Mouse (Mus musculus) left cerebral cortex, postnatal 4 days (tissue): Measurements from ENCODE around the gene Ano10. TPM values are rescaled to one million over a fixed set of nuclear protein-coding genes. Genes with fewer than 3 reads are reported as not detected.

Source experiments
- DNase-seq: peaks from one replicate; pipeline ENCODE4 v3.0.0-alpha.2; 2022
- intact Hi-C: fragments of 180-260 bp; cut with DNase I; formaldehyde crosslinking; loops from one replicate; pipeline ENCODE4 v1.15.1; 2025
- total RNA-seq, 2 experiments: library from RNA; stranded (reverse); gene quantifications; 2 replicates each; pipeline ENCODE4 v1.2.3; 2021

Ano10 gene
- total RNA-seq, 2 experiments from 2014 or later = 33.3 to 37.4 TPM

DNA sequence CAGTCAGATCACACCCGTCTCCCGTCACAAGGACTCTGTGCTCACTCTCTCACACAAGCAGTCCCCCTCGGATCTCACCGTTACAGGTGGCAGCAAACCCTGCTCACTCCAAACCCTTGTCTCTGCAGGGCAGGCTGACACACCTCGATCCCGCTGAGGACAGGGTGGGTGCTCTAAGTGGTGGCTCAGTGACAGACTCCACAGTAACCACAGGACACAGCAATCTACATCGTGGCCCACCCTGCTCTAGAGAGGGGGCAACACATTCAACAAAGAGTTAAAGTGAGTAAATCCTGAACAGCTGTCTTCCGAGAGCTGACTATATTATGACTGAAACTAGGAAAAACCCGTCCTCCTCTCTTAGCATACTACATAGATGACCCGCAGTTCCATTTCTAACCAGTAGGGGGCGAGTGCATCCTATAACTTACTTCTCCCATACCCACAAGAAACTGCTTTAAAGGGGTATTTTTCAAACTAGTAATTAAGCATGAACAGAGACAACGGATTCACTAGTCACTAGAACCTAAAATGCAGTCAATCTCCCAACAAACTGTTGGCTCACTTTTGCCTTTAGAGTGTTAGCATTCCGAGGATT, 46.7 kb downstream of the Ano10 start:
- DNase-seq = peak; percentile 78
- intact Hi-C loops = loop anchor here (5.0 kb wide), 1 partner anchor 480 kb away; no protein-coding TSS in a partner anchor

DNA sequence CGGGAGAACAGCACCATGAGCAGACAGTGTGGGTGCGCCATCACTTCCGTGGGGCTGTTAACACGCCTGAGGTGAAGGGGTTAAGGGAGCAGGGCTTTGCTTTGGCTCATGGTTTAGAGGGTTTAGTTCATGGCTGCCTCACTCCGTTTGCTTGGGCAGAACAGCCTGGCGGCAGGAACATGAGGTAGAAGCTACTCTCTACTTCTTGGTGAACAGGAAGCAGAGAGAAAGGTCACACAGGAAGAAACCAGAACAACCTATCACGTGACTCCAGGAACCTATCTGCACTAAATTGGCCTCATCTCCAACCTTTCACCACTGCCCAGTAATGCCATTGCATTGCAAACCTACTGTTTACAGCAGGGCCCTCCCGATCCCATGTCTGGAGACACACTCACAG, 48.3 kb downstream of the Ano10 start:
- no peak for DNase-seq
- intact Hi-C loops = loop anchor here (5.0 kb wide), 1 partner anchor 481 kb away; no protein-coding TSS in a partner anchor

DNA sequence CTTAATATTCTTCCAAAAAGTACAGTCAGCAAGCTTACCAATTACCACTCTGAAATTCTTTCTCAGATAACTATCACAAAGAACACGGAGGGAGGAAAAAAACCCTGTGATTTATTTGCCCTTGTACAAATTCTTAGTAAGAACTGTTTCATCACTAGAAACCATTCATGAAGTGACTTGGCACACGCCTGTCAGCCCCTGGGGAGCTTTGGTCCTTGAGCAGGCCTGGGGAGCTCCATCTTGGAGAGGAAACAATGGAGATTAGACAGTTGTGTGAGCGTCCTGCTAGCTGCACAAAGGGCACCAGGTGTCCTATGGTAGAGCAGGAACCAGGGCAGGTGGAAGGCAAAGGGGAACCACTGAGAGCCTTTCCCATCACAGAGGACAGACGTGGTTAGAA, 48.8 kb downstream of the Ano10 start:
- no peak for DNase-seq
- intact Hi-C loops = loop anchor here (5.0 kb wide), 1 partner anchor 482 kb away; no protein-coding TSS in a partner anchor

DNA sequence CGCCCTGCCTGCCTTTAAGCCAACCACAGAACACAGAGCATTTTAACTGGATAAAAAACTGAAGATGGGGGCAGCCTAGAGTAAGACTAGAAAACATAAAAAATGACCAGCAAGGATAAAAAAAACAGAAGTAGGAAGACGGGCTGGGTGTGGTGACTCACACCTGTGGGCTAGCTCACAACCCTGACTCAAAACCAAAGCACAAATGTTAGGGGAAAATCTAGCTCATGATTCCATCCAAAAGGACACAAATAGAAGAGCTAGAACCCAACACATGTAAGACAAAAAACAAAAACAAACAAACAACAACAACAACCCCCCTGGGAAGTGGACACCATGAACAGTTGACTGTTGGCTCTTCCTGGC, 49.4 kb downstream of the Ano10 start:
- no peak for DNase-seq
- intact Hi-C loops = loop anchor here (5.0 kb wide), 1 partner anchor 483 kb away; no protein-coding TSS in a partner anchor

DNA sequence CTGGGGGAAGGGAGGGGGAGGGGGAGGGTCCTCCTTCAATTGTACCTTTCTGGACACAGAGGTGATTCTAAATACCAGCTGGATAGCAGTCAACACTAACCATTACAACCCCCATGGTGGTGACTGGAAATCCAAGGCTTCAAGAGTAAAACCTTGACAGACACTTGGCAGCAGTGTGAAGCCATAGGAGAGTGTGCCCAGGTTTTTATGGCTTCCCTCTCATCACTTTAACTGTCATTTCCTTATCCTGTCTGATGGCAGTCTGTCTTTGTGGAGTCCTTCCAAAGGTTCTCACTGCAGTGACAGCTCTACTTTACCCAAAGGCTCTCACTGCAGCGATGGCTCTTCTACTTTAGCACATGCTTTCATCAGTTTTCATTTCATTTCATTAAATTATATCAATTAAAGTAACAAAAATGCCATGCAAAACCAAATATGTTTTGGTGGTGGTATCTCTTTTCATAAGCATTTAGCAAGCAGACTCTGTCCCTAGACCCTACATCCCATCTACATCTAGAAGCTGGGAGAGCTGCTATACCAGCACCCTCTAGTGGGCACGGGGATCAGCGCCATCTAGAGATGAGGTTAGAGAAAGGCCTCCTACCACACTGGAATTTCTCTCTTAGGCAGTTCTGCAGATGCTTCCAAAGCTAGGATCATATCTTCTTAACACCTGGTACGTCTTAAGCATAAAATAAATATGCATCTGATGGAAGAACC, 50.0 kb downstream of the Ano10 start:
- DNase-seq = peak; percentile 75
- intact Hi-C loops = no loop called here

- no peak for DNase-seq
- intact Hi-C loops = no loop called here
Measured at GRCm38 (mm10) chr9:122243297-122243696, 50.9 kb downstream of the Ano10 start.

- intact Hi-C loops = no loop called here
- peak; percentile 18 for DNase-seq
Measured at GRCm38 (mm10) chr9:122242856-122243255, 51.4 kb downstream of the Ano10 start.

DNA sequence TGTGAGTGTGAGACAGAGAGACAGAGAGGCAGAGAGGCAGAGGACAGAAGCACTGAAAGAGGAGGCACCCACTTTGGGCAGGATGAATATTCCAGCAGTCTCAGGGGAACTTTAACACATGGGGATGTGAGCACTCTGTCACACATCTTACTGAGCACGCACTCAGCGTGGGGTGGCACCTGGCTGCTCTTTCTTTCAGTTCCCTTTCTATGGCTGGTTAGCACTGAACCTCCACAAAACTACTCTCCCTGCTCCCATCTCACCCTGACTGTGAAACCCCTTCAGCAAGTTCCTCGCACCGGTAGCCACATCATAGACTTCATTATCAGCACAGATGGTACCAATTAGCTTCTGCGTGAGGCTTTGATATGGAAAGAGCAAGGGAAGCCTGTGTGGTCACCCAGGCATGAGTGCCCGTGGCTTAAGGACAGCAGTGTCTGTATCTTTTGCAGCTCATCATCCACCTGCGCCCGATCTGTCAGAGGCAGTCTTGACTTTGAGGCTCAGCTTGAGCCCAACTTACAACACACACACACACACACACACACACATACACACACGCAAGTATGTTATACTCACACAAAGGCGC, 52.3 kb downstream of the Ano10 start:
- intact Hi-C loops = no loop called here
- DNase-seq = peak; percentile 43

DNA sequence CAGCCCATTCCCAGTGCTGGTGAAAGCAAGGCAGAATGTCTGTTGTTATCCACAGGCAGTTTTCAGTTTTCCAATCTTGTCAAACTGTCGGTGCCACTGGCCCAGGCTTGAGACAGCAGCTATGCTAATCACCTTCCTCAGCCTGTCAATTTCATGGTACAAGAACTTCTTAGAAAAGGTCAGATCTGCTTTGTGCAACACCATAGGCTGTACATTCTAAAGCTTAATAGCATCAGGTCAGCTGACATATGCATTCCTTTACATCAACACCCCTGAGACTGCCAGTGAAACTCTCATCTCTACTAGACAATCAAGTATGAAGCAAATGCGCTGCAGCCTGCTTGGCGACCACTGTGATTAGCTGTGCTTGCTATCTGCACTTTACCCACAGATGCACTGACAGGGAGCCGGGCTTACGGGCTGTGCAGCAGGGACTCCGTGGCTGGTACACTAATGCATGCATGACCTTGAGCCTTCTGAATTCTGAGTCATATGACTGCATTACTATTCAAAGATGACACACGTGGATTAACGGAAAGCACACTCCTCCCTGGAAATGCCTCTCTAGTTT, 53.5 kb downstream of the Ano10 start:
- DNase-seq = no peak
- intact Hi-C loops = no loop called here

DNA sequence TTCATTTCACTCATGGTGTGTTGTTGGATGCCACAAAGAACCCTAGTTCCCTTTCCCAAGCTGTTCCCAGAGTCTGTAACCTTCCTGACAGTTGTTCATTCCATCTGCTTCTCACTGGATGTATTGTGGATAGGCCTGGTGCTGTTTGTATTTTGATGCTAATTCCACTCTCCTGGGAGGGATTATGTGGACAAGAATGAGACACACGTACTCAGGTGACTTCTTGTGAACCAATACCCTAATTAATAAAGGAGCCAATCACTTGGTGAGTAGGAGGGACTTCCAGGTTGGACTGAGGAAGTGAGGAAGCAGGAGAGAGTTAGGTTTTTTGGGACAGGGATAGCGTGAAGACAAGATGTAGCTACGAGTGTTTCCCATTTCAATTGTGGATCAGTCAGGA, 59.5 kb downstream of the Ano10 start:
- no peak for DNase-seq
- intact Hi-C loops = no loop called here

- intact Hi-C loops = no loop called here
- no peak for DNase-seq
Measured at GRCm38 (mm10) chr9:122233972-122234345, 60.3 kb downstream of the Ano10 start.

- intact Hi-C loops = no loop called here
- no peak for DNase-seq
Measured at GRCm38 (mm10) chr9:122233316-122233971, 60.8 kb downstream of the Ano10 start.

GRCm38 (mm10) chr9:122232912-122233311, 61.3 kb downstream of the Ano10 start:
- DNase-seq = no peak
- intact Hi-C loops = no loop called here

GRCm38 (mm10) chr9:122230701-122231100, 63.5 kb downstream of the Ano10 start:
- no peak for DNase-seq
- intact Hi-C loops = no loop called here

DNA sequence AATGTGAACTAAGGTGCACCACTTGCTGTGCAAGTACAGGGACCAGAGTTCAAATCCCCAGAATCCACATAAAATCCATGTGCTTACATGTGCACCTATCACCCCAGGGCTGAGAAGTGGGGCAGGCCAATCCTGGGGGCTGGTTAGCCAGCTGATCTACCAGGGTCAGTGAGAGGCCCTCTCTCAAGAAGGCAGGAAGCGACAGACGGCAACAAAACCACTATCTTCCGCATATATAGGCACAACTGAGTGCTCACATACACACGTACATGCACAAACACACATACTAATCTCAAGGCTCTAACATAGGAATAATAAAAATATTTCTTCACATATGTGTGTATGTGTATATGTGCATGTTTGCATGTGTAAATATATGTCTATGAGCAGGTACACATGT, 67.8 kb downstream of the Ano10 start:
- intact Hi-C loops = loop anchor here (5.0 kb wide), 1 partner anchor 209 kb away; no protein-coding TSS in a partner anchor
- DNase-seq = no peak

GRCm38 (mm10) chr9:122225309-122225708, 68.9 kb downstream of the Ano10 start:
- DNase-seq = no peak
- intact Hi-C loops = loop anchor here (5.0 kb wide), 1 partner anchor 208 kb away; no protein-coding TSS in a partner anchor

DNA sequence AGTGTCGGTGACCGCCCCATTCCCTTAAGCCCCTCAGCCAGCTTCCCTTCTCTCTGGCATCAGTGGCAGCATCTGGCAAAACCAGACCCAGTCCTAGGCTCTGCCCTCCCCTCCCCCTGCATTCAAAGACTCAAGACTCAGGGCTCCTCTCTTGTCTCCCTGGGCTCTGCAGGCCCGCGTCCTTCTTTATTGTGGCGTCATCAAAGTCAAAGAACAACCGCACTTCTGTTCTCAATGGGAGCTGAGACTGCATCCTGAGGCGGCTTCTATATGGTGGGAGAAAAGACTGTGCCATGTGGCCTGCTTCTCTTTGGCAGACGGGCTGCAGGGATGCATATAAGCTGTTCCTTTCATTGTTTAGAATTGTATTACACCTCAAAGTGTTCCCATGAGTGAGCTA, 71.2 kb downstream of the Ano10 start:
- DNase-seq = no peak
- intact Hi-C loops = no loop called here

GRCm38 (mm10) chr9:122219934-122220333, 74.3 kb downstream of the Ano10 start:
- intact Hi-C loops = no loop called here
- DNase-seq = no peak

GRCm38 (mm10) chr9:122216945-122217529, 77.2 kb downstream of the Ano10 start:
- no peak for DNase-seq
- intact Hi-C loops = no loop called here

DNA sequence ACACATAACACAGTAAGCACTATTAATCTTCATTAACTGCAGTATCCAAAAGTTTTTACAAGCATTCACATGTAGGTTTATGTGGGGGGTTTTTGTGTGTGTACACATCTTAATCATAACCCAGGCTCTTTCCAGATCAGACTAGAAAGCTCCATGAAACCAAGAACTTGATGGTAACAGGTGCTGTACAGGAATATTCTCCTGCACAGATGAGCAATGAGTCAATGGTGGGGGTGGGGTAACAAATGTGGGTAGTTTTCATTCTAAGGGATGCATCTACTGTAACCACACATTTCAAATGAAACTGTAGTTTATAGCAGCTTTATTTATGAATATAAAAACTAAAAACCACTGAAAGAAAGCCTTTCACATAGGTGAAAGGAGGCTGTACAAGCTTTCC, 79.1 kb downstream of the Ano10 start:
- intact Hi-C loops = no loop called here
- no peak for DNase-seq

GRCm38 (mm10) chr9:122208311-122208710, 85.9 kb downstream of the Ano10 start:
- DNase-seq = no peak
- intact Hi-C loops = no loop called here
